Mouse (Mus musculus): ENCODE results near the gene Cracr2a.

- TF ChIP-seq CTCF (IDR thresholded peaks at IDR 0.05; ENCODE audit: control insufficient read depth, insufficient read depth, low read length) (no peak), POLR2A (IDR thresholded peaks at IDR 0.05; ENCODE audit: borderline replicate concordance, control insufficient read depth, low read depth, low read length) (no peak)
These were observed 132.5 kb downstream of the Cracr2a start for GRCm38 (mm10) chr6:127693681-127694080.

All from bone marrow, adult 2 months (tissue).